Mouse (Mus musculus): ENCODE results near the gene Runx2.

GRCm38 (mm10) chr17:44818825-44819224, 4.2 kb upstream of the Runx2 start:
- TF ChIP-seq GATA1 (IDR thresholded peaks at IDR 0.05; ENCODE audit: borderline replicate concordance, low read length) (no peak), FLI1 (IDR thresholded peaks at IDR 0.05; ENCODE audit: low read length) (no peak)
